Mouse (Mus musculus) adrenal gland, postnatal 0 days (tissue): ENCODE data around the gene Mymk. TPM values are rescaled to one million over a fixed set of nuclear protein-coding genes. Genes with fewer than 3 reads are reported as not detected.

Experiments used
- polyA plus RNA-seq: library from polyadenylated mRNA; unstranded; fragments of >200 nt; fragmentation: Nextera tagmentation; extraction: Ambion mirVana; gene quantifications from 2 replicates; pipeline ENCODE4 v1.2.1, GENCODE M21; 2015

Mymk gene
- polyA plus RNA-seq: 0.14 and 0.54 TPM in 2 replicates

GRCm38 (mm10) chr2:27071978-27072377 is at the start of gene Mymk:
Gene Mymk (minus strand): TSS chr2:27072179.

GRCm38 (mm10) chr2:27079152-27079584 is 7.2 kb upstream of the Mymk start, which contains the start of gene Adamtsl2:
Gene Adamtsl2 (plus strand): TSS chr2:27079379.

GRCm38 (mm10) chr2:27027618-27028436 is 44.2 kb downstream of the Mymk start, which contains the start of gene Slc2a6:
Gene Slc2a6 (minus strand): TSS chr2:27027998.

Other genes with a start within 250 kb of the Mymk start
- gene Abo, start 207.2 kb downstream of the Mymk start, polyA plus RNA-seq: not detected in 2 replicates
- gene Surf6, start 169.3 kb downstream of the Mymk start, polyA plus RNA-seq: 13.0 and 15.4 TPM in 2 replicates
- gene Med22, start 161.5 kb downstream of the Mymk start, polyA plus RNA-seq: 34.2 and 35.7 TPM in 2 replicates
- gene Rpl7a, start 161.4 kb downstream of the Mymk start, polyA plus RNA-seq: 413 and 440 TPM in 2 replicates
- 41.6 and 57.7 TPM in 2 replicates for gene Surf2, start 155.8 kb downstream of the Mymk start, polyA plus RNA-seq
- gene Surf1, start 155.6 kb downstream of the Mymk start, polyA plus RNA-seq: 95.5 and 103 TPM in 2 replicates
- 122 and 190 TPM in 2 replicates for gene Surf4, start 138.3 kb downstream of the Mymk start, polyA plus RNA-seq
- 0.15 TPM in 1 of 2 replicates, not detected in the other for gene Stkld1, start 138.1 kb downstream of the Mymk start, polyA plus RNA-seq
- 18.0 and 23.2 TPM in 2 replicates for gene Rexo4, start 107.8 kb downstream of the Mymk start, polyA plus RNA-seq
- 0.17 and 0.20 TPM in 2 replicates for gene Adamts13, start 98.8 kb downstream of the Mymk start, polyA plus RNA-seq
- 34.2 and 43.9 TPM in 2 replicates for gene Cacfd1, start 62.3 kb downstream of the Mymk start, polyA plus RNA-seq
- 1.5 and 2.3 TPM in 2 replicates for gene Slc2a6, start 44.2 kb downstream of the Mymk start, polyA plus RNA-seq
- gene Adamtsl2, start 7.2 kb upstream of the Mymk start, polyA plus RNA-seq: 2.6 and 3.5 TPM in 2 replicates
- 3.1 and 5.9 TPM in 2 replicates for gene Fam163b, start 70.3 kb upstream of the Mymk start, polyA plus RNA-seq
- gene Dbh, start 93.1 kb upstream of the Mymk start, polyA plus RNA-seq: 237 and 244 TPM in 2 replicates
- 14.1 and 17.7 TPM in 2 replicates for gene Sardh, start 176.2 kb upstream of the Mymk start, polyA plus RNA-seq